9 mouse cellular contexts compared by ENCODE assay signal in genomic region chr9:56894006-56894405, GRCm38 (mm10). TPM values are rescaled to one million over a fixed set of nuclear protein-coding genes. Genes with fewer than 3 reads are reported as not detected.
DNase-seq lines count a peak whose midpoint lies in the region; ATAC-seq lines count a peak whose summit lies in the region.
"Had no signal": no experiment of that assay in that cellular context is flagged by ENCODE, and none has a peak within 500 bp of the region (broad histone marks: within the 10 kb centered on the region; RNA-seq: fewer than 3 reads in every experiment).

No protein-coding gene starts in this region.

- H3K9me3 ChIP-seq in forebrain, embryonic 11.5 days (ENCODE audit: control insufficient read depth, low read length) = no peaks in the 10 kb centered on the region
- H3K9me3 ChIP-seq in forebrain, embryonic 15.5 days = no peaks in the 10 kb centered on the region
- H3K9me3 ChIP-seq in midbrain, embryonic 10.5 days (replicated peaks) = no peaks in the 10 kb centered on the region
- no peaks in the 10 kb centered on the region for H3K9me3 ChIP-seq in midbrain, embryonic 16.5 days (replicated peaks; ENCODE audit: control insufficient read depth, low read length, poor library complexity, severe bottlenecking)

- 22% methylated on average over 3 of the region's 3 CpGs for WGBS in forebrain, embryonic 11.5 days
- 16% methylated on average over 3 of the region's 3 CpGs for WGBS in forebrain, embryonic 15.5 days
- 24% methylated on average over 3 of the region's 3 CpGs for WGBS in midbrain, embryonic 10.5 days
- 14% methylated on average over 3 of the region's 3 CpGs for WGBS in midbrain, embryonic 16.5 days

- no peak overlapping the region for H3K9ac ChIP-seq in forebrain, embryonic 11.5 days (ENCODE audit: low read length)
- H3K9ac ChIP-seq in forebrain, embryonic 15.5 days (replicated peaks) = no peak overlapping the region
- no peak overlapping the region for H3K9ac ChIP-seq in midbrain, embryonic 16.5 days (ENCODE audit: low read depth, low read length)

- H3K36me3 ChIP-seq in forebrain, embryonic 11.5 days (ENCODE audit: control insufficient read depth, insufficient read depth, low read length) = no peaks in the 10 kb centered on the region
- no peaks in the 10 kb centered on the region for H3K36me3 ChIP-seq in forebrain, embryonic 15.5 days
- H3K36me3 ChIP-seq in midbrain, embryonic 10.5 days = no peaks in the 10 kb centered on the region
- H3K36me3 ChIP-seq in midbrain, embryonic 16.5 days (ENCODE audit: control insufficient read depth, insufficient read depth, low read length) = no peaks in the 10 kb centered on the region

- ATAC-seq in forebrain, embryonic 11.5 days (replicated peaks; ENCODE audit: low FRiP score) = no peak
- ATAC-seq in forebrain, embryonic 15.5 days (replicated peaks) = no peak
- ATAC-seq in midbrain, embryonic 16.5 days = no peak
- ATAC-seq in cerebellum, adult (ENCODE audit: insufficient number of reproducible peaks, low FRiP score, low TSS enrichment) = no peak

- peaks cover 7% of the 10 kb centered on the region for H3K4me1 ChIP-seq in forebrain, embryonic 11.5 days (replicated peaks; ENCODE audit: control insufficient read depth, insufficient read depth, low read length)
- H3K4me1 ChIP-seq in forebrain, embryonic 15.5 days = peaks cover 15% of the 10 kb centered on the region
- peaks cover 24% of the 10 kb centered on the region for H3K4me1 ChIP-seq in midbrain, embryonic 10.5 days
- peaks cover 6% of the 10 kb centered on the region for H3K4me1 ChIP-seq in midbrain, embryonic 16.5 days (ENCODE audit: control insufficient read depth, insufficient read depth, low read length)

- peak; percentile 69 for DNase-seq in forebrain, embryonic 11.5 days (ENCODE audit: low spot score)
- no peak for DNase-seq in midbrain, embryonic 10.5 days (ENCODE audit: low spot score)
- DNase-seq in adrenal gland, postnatal 14 days = peak; percentile 84
- peak; percentile 49 for DNase-seq in kidney, postnatal 14 days
- DNase-seq in testis, postnatal 10 days (ENCODE audit: low spot score) = peak; percentile 84

- no peak overlapping the region for H3K4me3 ChIP-seq in forebrain, embryonic 11.5 days (ENCODE audit: low read depth, low read length)
- H3K4me3 ChIP-seq in forebrain, embryonic 15.5 days = no peak overlapping the region
- no peak overlapping the region for H3K4me3 ChIP-seq in midbrain, embryonic 10.5 days
- H3K4me3 ChIP-seq in midbrain, embryonic 16.5 days (ENCODE audit: low read depth, low read length) = no peak overlapping the region
- H3K4me3 ChIP-seq: myocyte had no signal

- no peak overlapping the region for H3K27ac ChIP-seq in forebrain, embryonic 11.5 days (ENCODE audit: low read depth, low read length)
- H3K27ac ChIP-seq in forebrain, embryonic 15.5 days (replicated peaks) = no peak overlapping the region
- peak overlapping the region; percentile 74 for H3K27ac ChIP-seq in midbrain, embryonic 10.5 days (replicated peaks)
- no peak overlapping the region for H3K27ac ChIP-seq in midbrain, embryonic 16.5 days (ENCODE audit: low read length)

- H3K4me2 ChIP-seq in forebrain, embryonic 11.5 days (ENCODE audit: low read depth, low read length, severe bottlenecking) = no peak overlapping the region
- no peak overlapping the region for H3K4me2 ChIP-seq in forebrain, embryonic 15.5 days (replicated peaks)
- H3K4me2 ChIP-seq in midbrain, embryonic 16.5 days (ENCODE audit: low read length) = no peak overlapping the region

- H3K27me3 ChIP-seq in forebrain, embryonic 11.5 days (ENCODE audit: control insufficient read depth, insufficient read depth, low read length) = no peaks in the 10 kb centered on the region; the same call in 1 of the 2 replicates
- H3K27me3 ChIP-seq in forebrain, embryonic 15.5 days = no peaks in the 10 kb centered on the region
- peaks cover 26% of the 10 kb centered on the region for H3K27me3 ChIP-seq in midbrain, embryonic 10.5 days (ENCODE audit: low read depth, poor library complexity, severe bottlenecking)
- no peaks in the 10 kb centered on the region; the same call in 1 of the 2 replicates for H3K27me3 ChIP-seq in midbrain, embryonic 16.5 days (ENCODE audit: control insufficient read depth, insufficient read depth, low read depth, low read length)

RNA-seq across cellular contexts. Expression of gene Cspg4, which starts 29.2 kb away (rescaled TPM):
- polyA plus RNA-seq in forebrain, embryonic 11.5 days (2014; fragmentation: Nextera tagmentation; extraction: Ambion mirVana) = 1.4 and 2.0 TPM in 2 replicates
- 5.1 and 6.0 TPM in 2 replicates for polyA plus RNA-seq in forebrain, embryonic 15.5 days (2015; fragmentation: Nextera tagmentation; extraction: Ambion mirVana)
- polyA plus RNA-seq in midbrain, embryonic 10.5 days (2016; fragmentation: Nextera tagmentation; extraction: Ambion mirVana) = 0.91 and 1.7 TPM in 2 replicates
- 7.3 and 7.8 TPM in 2 replicates for polyA plus RNA-seq in midbrain, embryonic 16.5 days (2015; fragmentation: Nextera tagmentation; extraction: Ambion mirVana)
- total RNA-seq in adrenal gland, postnatal 14 days (2021) = 12.5 and 17.0 TPM in 2 replicates

RNA-seq across cellular contexts. Expression of gene Odf3l1, which starts 29.5 kb away (rescaled TPM):
- polyA plus RNA-seq in forebrain, embryonic 11.5 days (2014; fragmentation: Nextera tagmentation; extraction: Ambion mirVana) = not detected in 2 replicates
- polyA plus RNA-seq in forebrain, embryonic 15.5 days (2015; fragmentation: Nextera tagmentation; extraction: Ambion mirVana) = not detected in 2 replicates
- polyA plus RNA-seq in midbrain, embryonic 10.5 days (2016; fragmentation: Nextera tagmentation; extraction: Ambion mirVana) = not detected in 2 replicates
- not detected in 2 replicates for polyA plus RNA-seq in midbrain, embryonic 16.5 days (2015; fragmentation: Nextera tagmentation; extraction: Ambion mirVana)
- total RNA-seq in adrenal gland, postnatal 14 days (2021) = 2.0 and 3.2 TPM in 2 replicates

RNA-seq across cellular contexts. Expression of gene Snx33, which starts 34.2 kb away (rescaled TPM):
- 5.8 and 6.0 TPM in 2 replicates for polyA plus RNA-seq in forebrain, embryonic 11.5 days (2014; fragmentation: Nextera tagmentation; extraction: Ambion mirVana)
- polyA plus RNA-seq in forebrain, embryonic 15.5 days (2015; fragmentation: Nextera tagmentation; extraction: Ambion mirVana) = 2.5 and 3.2 TPM in 2 replicates
- polyA plus RNA-seq in midbrain, embryonic 10.5 days (2016; fragmentation: Nextera tagmentation; extraction: Ambion mirVana) = 8.0 and 8.4 TPM in 2 replicates
- polyA plus RNA-seq in midbrain, embryonic 16.5 days (2015; fragmentation: Nextera tagmentation; extraction: Ambion mirVana) = 2.2 and 2.7 TPM in 2 replicates
- 17.9 and 22.6 TPM in 2 replicates for total RNA-seq in adrenal gland, postnatal 14 days (2021)

RNA-seq across cellular contexts. Expression of gene Imp3, which starts 43.3 kb away (rescaled TPM):
- 63.6 and 65.4 TPM in 2 replicates for polyA plus RNA-seq in forebrain, embryonic 11.5 days (2014; fragmentation: Nextera tagmentation; extraction: Ambion mirVana)
- 79.2 and 85.0 TPM in 2 replicates for polyA plus RNA-seq in forebrain, embryonic 15.5 days (2015; fragmentation: Nextera tagmentation; extraction: Ambion mirVana)
- 58.4 and 65.2 TPM in 2 replicates for polyA plus RNA-seq in midbrain, embryonic 10.5 days (2016; fragmentation: Nextera tagmentation; extraction: Ambion mirVana)
- polyA plus RNA-seq in midbrain, embryonic 16.5 days (2015; fragmentation: Nextera tagmentation; extraction: Ambion mirVana) = 66.9 and 72.9 TPM in 2 replicates
- total RNA-seq in adrenal gland, postnatal 14 days (2021) = 76.4 and 88.5 TPM in 2 replicates

RNA-seq across cellular contexts. Expression of gene Snupn, which starts 56.7 kb away (rescaled TPM):
- 27.8 and 28.4 TPM in 2 replicates for polyA plus RNA-seq in forebrain, embryonic 11.5 days (2014; fragmentation: Nextera tagmentation; extraction: Ambion mirVana)
- polyA plus RNA-seq in forebrain, embryonic 15.5 days (2015; fragmentation: Nextera tagmentation; extraction: Ambion mirVana) = 29.5 and 31.9 TPM in 2 replicates
- 29.7 and 30.2 TPM in 2 replicates for polyA plus RNA-seq in midbrain, embryonic 10.5 days (2016; fragmentation: Nextera tagmentation; extraction: Ambion mirVana)
- 27.2 and 32.0 TPM in 2 replicates for polyA plus RNA-seq in midbrain, embryonic 16.5 days (2015; fragmentation: Nextera tagmentation; extraction: Ambion mirVana)
- 12.5 and 13.3 TPM in 2 replicates for total RNA-seq in adrenal gland, postnatal 14 days (2021)
